Mouse (Mus musculus): ENCODE data around the gene Eef1akmt4. TPM values are rescaled to one million over a fixed set of nuclear protein-coding genes. Genes with fewer than 3 reads are reported as not detected.

Eef1akmt4 gene
- polyA plus RNA-seq, 1 experiment: 5.1 TPM

DNA sequence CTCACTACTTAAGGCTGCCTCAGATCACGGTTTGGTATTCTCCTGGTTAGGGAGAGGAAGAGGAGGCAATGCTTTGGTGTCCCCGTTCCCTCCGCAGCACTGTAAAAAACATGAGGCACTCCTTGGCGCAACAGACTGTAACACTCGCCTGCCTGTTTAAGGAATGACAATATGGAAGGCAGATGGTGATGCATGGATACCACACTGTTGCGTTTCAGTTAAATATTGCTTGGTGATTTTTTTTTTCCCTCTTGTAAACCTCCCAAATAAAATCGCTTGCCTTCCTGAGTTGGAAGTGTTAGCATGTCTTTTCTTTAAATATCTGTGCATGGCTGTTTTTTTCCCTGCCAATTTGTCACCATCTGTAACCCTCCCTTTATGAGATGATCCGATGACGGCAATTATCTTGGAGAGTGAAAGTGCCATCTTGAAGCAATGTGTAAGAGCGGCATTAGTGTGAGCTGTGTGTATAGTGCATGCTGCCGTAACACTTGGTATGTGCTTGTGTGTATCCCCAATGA is 17.5 kb downstream of the Eef1akmt4 start:
- Histone ChIP-seq H3K4me3 (ENCODE audit: control insufficient read depth, low read depth, low read length) (no peak overlapping the region), H3K36me3 (ENCODE audit: control insufficient read depth, insufficient read depth, low read length) (no peaks in the 10 kb centered on the region), H3K27ac (ENCODE audit: control insufficient read depth, insufficient read depth, low read depth, low read length) (no peak overlapping the region), H3K27me3 (ENCODE audit: control insufficient read depth, insufficient read depth, low read length) (no peaks in the 10 kb centered on the region), H3K4me1 (ENCODE audit: control insufficient read depth, insufficient read depth, low read length) (peaks cover 11% of the 10 kb centered on the region)
- TF ChIP-seq CTCF (IDR thresholded peaks at IDR 0.05; ENCODE audit: control insufficient read depth, insufficient read depth, insufficient replicate concordance, low read depth, low read length): no peak
- no peak for TF ChIP-seq POLR2A (IDR thresholded peaks at IDR 0.05; ENCODE audit: control insufficient read depth, low read depth, low read length)

DNA sequence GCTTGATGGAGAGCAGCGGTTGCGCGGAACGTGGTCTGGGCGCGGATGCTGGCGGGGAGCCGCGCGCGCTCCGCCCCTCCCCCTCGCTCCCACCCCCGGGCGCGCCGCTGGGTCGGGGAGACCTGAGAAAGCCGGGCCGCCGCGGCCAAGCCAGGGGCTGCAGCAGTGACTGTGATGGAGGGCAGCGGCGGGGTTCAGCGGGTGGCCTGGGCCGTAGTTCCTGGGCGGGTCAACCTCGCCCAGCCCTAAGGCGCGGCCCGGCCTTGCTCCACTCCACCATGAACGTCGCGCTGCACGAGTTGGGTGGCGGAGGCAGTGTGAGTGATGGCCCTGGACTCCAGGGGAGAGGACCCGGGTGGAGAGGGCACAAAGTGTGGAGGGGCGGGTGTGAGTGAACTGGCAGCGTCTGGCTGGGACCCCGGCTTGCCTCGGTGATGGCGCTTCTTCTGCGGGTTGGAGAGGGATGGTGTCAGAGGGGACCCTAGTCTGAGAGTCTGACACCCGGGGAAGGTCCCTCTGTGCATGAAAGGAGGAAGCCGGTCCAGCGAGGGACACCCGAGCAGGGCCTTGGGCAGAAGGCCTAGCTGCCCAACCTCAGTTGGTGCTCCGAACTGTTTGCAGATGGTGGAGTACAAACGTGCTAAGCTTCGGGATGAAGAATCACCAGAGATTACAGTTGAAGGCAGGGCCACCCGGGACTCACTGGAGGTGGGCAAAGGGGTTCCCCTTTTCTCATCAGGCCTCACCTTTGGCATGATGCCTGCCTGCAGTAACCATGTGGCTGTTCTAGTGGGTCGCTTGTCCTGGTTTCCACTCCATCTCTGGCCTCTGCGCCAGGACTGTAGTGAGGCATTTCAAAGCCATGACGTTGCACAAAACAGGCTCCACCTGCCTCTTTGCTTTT is 18.6 kb downstream of the Eef1akmt4 start, which contains the start of gene Ece2:
TSS of gene Ece2 (plus strand) at position 98 of the 904 bp plus-strand sequence.
- no peaks in the 10 kb centered on the region for H3K27me3 ChIP-seq (ENCODE audit: control insufficient read depth, insufficient read depth, low read length)
- H3K4me3 ChIP-seq (ENCODE audit: control insufficient read depth, low read depth, low read length): peak within 1 kb of the TSS; percentile 76
- TF ChIP-seq POLR2A (IDR thresholded peaks at IDR 0.05; ENCODE audit: control insufficient read depth, low read depth, low read length) (no peak), CTCF (IDR thresholded peaks at IDR 0.05; ENCODE audit: control insufficient read depth, insufficient read depth, insufficient replicate concordance, low read depth, low read length) (no peak)
- H3K36me3 ChIP-seq (ENCODE audit: control insufficient read depth, insufficient read depth, low read length): no peaks in the 10 kb centered on the region
- H3K4me1 ChIP-seq (ENCODE audit: control insufficient read depth, insufficient read depth, low read length): peaks cover 11% of the 10 kb centered on the region
- H3K27ac ChIP-seq (ENCODE audit: control insufficient read depth, insufficient read depth, low read depth, low read length): no peak within 1 kb of the TSS

DNA sequence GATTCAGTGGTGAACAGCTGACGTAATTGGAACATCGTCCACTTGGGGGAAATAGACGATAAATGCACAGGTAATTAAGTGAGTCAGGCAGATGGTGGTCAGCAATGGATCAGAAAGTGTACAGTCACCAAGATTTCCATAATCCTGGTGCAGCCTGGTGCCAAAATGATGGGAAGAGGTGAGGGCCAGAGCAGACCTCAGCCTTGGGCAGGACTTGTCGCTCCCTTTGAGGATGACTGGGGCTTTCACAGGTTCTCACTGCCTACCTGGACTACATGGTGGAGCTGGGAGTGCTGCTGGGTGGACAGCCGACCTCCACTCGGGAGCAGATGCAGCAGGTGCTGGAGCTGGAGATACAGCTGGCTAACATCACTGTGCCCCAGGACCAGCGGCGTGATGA is 26.0 kb downstream of the Eef1akmt4 start:
- no peak overlapping the region for H3K4me3 ChIP-seq (ENCODE audit: control insufficient read depth, low read depth, low read length)
- H3K4me1 ChIP-seq (ENCODE audit: control insufficient read depth, insufficient read depth, low read length): no peaks in the 10 kb centered on the region
- H3K36me3 ChIP-seq (ENCODE audit: control insufficient read depth, insufficient read depth, low read length): no peaks in the 10 kb centered on the region
- no peak overlapping the region for H3K27ac ChIP-seq (ENCODE audit: control insufficient read depth, insufficient read depth, low read depth, low read length)
- no peaks in the 10 kb centered on the region for H3K27me3 ChIP-seq (ENCODE audit: control insufficient read depth, insufficient read depth, low read length)
- TF ChIP-seq POLR2A (IDR thresholded peaks at IDR 0.05; ENCODE audit: control insufficient read depth, low read depth, low read length) (no peak), CTCF (IDR thresholded peaks at IDR 0.05; ENCODE audit: control insufficient read depth, insufficient read depth, insufficient replicate concordance, low read depth, low read length) (no peak)

DNA sequence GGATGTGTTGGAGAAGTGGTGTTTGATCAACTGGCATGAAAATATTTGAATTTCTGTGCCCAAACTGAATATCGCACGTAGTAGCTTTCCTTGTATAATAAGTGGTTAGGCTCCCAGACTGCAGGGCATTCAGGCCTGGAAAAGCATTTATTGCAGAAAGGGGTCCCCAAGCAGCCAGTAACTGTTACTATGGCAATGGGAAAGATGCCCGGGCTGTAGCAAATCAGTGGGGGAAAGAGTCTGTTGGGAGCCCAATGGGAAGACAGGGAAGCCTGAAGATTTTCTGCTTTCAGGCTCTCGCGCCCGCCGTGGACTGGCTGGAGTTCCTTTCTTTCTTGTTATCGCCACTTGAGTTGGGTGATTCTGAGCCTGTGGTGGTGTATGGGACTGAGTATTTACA is 27.0 kb downstream of the Eef1akmt4 start:
- TF ChIP-seq POLR2A (IDR thresholded peaks at IDR 0.05; ENCODE audit: control insufficient read depth, low read depth, low read length) (no peak), CTCF (IDR thresholded peaks at IDR 0.05; ENCODE audit: control insufficient read depth, insufficient read depth, insufficient replicate concordance, low read depth, low read length) (no peak)
- H3K4me1 ChIP-seq (ENCODE audit: control insufficient read depth, insufficient read depth, low read length): no peaks in the 10 kb centered on the region
- H3K27me3 ChIP-seq (ENCODE audit: control insufficient read depth, insufficient read depth, low read length): no peaks in the 10 kb centered on the region
- H3K4me3 ChIP-seq (ENCODE audit: control insufficient read depth, low read depth, low read length): no peak overlapping the region
- H3K36me3 ChIP-seq (ENCODE audit: control insufficient read depth, insufficient read depth, low read length): no peaks in the 10 kb centered on the region
- no peak overlapping the region for H3K27ac ChIP-seq (ENCODE audit: control insufficient read depth, insufficient read depth, low read depth, low read length)

DNA sequence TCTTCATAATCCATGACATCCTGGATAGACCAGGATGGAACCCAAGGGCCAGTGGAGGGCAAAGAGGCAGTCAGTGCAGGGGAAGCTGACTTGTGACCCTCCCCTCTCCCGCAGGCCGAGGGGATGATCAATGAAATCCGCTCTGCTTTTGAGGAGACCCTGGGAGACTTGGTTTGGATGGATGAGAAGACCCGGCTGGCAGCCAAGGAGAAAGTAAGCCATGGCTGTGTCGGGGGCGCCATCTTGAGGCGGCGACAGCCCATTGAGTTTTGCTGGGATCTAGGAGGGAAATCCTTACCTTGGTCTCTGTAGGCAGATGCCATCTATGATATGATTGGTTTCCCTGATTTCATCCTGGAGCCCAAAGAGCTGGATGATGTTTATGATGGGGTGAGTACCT is 30.8 kb downstream of the Eef1akmt4 start:
- Histone ChIP-seq H3K36me3 (ENCODE audit: control insufficient read depth, insufficient read depth, low read length) (no peaks in the 10 kb centered on the region), H3K4me1 (ENCODE audit: control insufficient read depth, insufficient read depth, low read length) (no peaks in the 10 kb centered on the region), H3K27ac (ENCODE audit: control insufficient read depth, insufficient read depth, low read depth, low read length) (no peak overlapping the region), H3K27me3 (ENCODE audit: control insufficient read depth, insufficient read depth, low read length) (no peaks in the 10 kb centered on the region), H3K4me3 (ENCODE audit: control insufficient read depth, low read depth, low read length) (no peak overlapping the region)
- TF ChIP-seq POLR2A (IDR thresholded peaks at IDR 0.05; ENCODE audit: control insufficient read depth, low read depth, low read length) (no peak), CTCF (IDR thresholded peaks at IDR 0.05; ENCODE audit: control insufficient read depth, insufficient read depth, insufficient replicate concordance, low read depth, low read length) (peak; percentile 54; the same call in 1 of the 2 replicates)

DNA sequence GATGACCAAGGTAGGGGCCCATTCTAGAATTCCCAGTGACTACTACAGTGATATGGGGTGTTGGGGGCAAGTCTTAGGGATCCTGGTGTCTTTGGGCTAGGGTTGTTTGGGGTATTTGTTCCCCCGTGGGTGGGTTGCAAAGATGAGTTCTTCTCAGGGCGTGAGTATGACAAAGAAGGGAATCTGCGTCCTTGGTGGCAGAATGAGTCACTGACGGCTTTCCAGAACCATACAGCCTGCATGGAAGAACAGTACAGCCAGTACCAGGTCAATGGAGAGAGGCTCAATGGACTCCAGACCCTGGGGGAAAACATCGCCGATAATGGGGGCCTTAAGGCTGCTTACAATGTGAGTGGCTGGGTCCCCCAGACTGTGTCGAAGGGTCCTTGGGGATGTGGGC is 32.5 kb downstream of the Eef1akmt4 start:
- Histone ChIP-seq H3K4me1 (ENCODE audit: control insufficient read depth, insufficient read depth, low read length) (no peaks in the 10 kb centered on the region), H3K36me3 (ENCODE audit: control insufficient read depth, insufficient read depth, low read length) (no peaks in the 10 kb centered on the region), H3K4me3 (ENCODE audit: control insufficient read depth, low read depth, low read length) (no peak overlapping the region), H3K27me3 (ENCODE audit: control insufficient read depth, insufficient read depth, low read length) (no peaks in the 10 kb centered on the region), H3K27ac (ENCODE audit: control insufficient read depth, insufficient read depth, low read depth, low read length) (no peak overlapping the region)
- TF ChIP-seq CTCF (IDR thresholded peaks at IDR 0.05; ENCODE audit: control insufficient read depth, insufficient read depth, insufficient replicate concordance, low read depth, low read length) (no peak), POLR2A (IDR thresholded peaks at IDR 0.05; ENCODE audit: control insufficient read depth, low read depth, low read length) (no peak)

Data from testis, adult 2 months (tissue).